Mouse (Mus musculus) midbrain, embryonic 10.5 days (tissue): Measurements from ENCODE around the gene Hnrnpa1. TPM values are rescaled to one million over a fixed set of nuclear protein-coding genes. Genes with fewer than 3 reads are reported as not detected.
A peak's percentile ranks its signal among the peaks of the same experiment; 100 is the strongest.
"Not testable (repeated sequence)": the region's sequence is repeated elsewhere in the genome, so short reads cannot be mapped to it uniquely, and the experiment has no call there.

ENCODE experiments used
- DNase-seq: peaks from one replicate; pipeline ENCODE4 v3.0.0-alpha.2; 2017; ENCODE audit warnings: low spot score
- H3K27ac ChIP-seq: fragments of 300-500 bp; sonication (generic); replicated peaks from 2 replicates; pipeline ENCODE4 v1.5.1; 2016; ENCODE audit warnings: mild to moderate bottlenecking
- H3K27me3 ChIP-seq: fragments of 300-500 bp; sonication (generic); 2 replicates; pipeline ENCODE4 v1.6.1; 2016; ENCODE audit warnings: low read depth, mild to moderate bottlenecking; ENCODE audit not compliant: poor library complexity, severe bottlenecking
- H3K36me3 ChIP-seq: fragments of 300-500 bp; sonication (generic); 2 replicates; pipeline ENCODE4 v1.6.1; 2016; ENCODE audit warnings: mild to moderate bottlenecking, moderate library complexity
- H3K4me1 ChIP-seq: fragments of 300-500 bp; sonication (generic); 2 replicates; pipeline ENCODE4 v1.6.1; 2016
- H3K4me3 ChIP-seq: fragments of 300-500 bp; sonication (generic); 2 replicates; pipeline ENCODE4 v1.5.1; 2016; ENCODE audit warnings: mild to moderate bottlenecking, moderate library complexity
- H3K9me3 ChIP-seq: fragments of 300-500 bp; sonication (generic); replicated peaks from 2 replicates; pipeline ENCODE4 v1.6.1; 2016; ENCODE audit warnings: mild to moderate bottlenecking
- WGBS: fragments of 180-500 bp; shearing (Covaris S2); methylation state at CpG from one replicate; pipeline ENCODE4 v1.1.7; 2016; 5-methylcytosine and 5-hydroxymethylcytosine counted together
- polyA plus RNA-seq: library from polyadenylated mRNA; unstranded; fragments of >200 nt; fragmentation: Nextera tagmentation; extraction: Ambion mirVana; gene quantifications from 2 replicates; pipeline ENCODE4 v1.2.1, GENCODE M21; 2016

Hnrnpa1 gene
- polyA plus RNA-seq, 1 experiment from 2014 or later = 1,692 TPM

DNA sequence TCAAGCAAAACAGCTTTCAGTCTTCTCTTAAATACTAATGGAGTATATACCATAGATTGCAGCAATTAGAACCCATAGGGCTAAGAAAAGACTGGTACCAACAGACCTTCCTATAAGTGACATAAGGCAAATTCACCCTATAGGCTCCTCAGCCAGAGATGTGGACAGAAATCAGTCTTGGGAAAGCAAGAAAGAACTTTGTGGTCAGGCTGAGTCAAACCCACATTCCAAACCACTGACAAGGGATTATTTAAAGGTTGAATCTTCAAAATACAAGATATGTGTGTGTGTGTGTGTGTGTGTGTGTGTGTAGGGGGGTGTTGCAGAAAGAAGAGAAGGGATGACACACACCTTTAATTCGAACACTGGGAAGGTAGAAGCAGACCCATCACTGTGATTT is 18.8 kb upstream of the Hnrnpa1 start:
- no peak overlapping the region for H3K4me3 ChIP-seq

DNA sequence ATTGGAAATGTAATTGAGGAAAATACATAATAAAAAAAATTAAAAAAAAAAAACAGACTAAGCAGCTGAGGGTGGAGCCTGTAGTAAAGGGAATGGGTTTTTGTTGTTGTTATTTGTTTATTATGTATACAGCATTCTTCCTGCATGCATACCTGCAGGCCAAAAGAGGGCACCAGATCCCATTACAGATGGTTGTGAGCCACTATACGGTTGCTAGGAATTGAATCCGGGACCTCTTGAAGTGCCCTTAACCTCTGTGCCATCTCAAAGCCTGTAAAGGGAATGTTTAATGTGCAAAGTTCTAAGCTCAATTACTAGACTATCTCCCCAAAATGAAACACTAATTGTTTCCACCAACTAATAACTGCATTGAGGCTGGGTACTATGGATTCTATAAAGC is 16.1 kb upstream of the Hnrnpa1 start:
- DNase-seq = no peak
- WGBS = 85% methylated on average over 2 of the region's 2 CpGs
- Histone ChIP-seq H3K4me1 (peaks cover 10% of the 10 kb centered on the region; the same call in 1 of the 2 replicates), H3K9me3 (no peaks in the 10 kb centered on the region), H3K27me3 (no peaks in the 10 kb centered on the region), H3K4me3 (no peak overlapping the region), H3K27ac (no peak overlapping the region), H3K36me3 (peaks cover 43% of the 10 kb centered on the region)

More for the DNA sequence above, 18.8 kb upstream of the Hnrnpa1 start:
- no peak for DNase-seq
- H3K9me3 ChIP-seq = no peaks in the 10 kb centered on the region
- H3K27ac ChIP-seq = no peak overlapping the region
- peaks cover 21% of the 10 kb centered on the region for H3K4me1 ChIP-seq
- H3K27me3 ChIP-seq = no peaks in the 10 kb centered on the region
- peaks cover 43% of the 10 kb centered on the region for H3K36me3 ChIP-seq
- 86% methylated on average over 1 of the region's 1 CpGs for WGBS

DNA sequence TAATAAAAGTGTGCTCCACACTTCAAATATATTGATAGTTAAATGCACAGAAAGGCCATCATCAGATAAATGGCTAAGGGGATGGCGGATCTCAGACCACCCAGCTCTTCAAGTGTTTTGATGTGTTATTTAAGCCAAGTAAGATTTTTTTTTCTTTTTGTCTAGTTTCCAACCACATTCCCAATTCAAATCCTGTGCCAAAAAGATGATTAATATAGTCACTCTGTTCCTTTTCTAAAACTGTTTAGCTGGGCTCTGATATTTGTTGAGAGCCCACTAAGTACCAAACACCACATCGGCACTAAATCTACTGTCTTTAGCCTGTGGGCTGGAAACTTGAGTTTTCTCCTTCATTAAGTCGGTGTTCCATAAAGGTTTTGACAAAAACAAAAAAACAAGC is 13.2 kb upstream of the Hnrnpa1 start:
- H3K4me3 ChIP-seq = no peak overlapping the region
- no peaks in the 10 kb centered on the region for H3K9me3 ChIP-seq
- H3K27ac ChIP-seq = no peak overlapping the region
- H3K4me1 ChIP-seq = peaks cover 6% of the 10 kb centered on the region; the same call in 1 of the 2 replicates
- no peak for DNase-seq
- H3K27me3 ChIP-seq = no peaks in the 10 kb centered on the region
- peaks cover 23% of the 10 kb centered on the region for H3K36me3 ChIP-seq
- WGBS = 88% methylated on average over 3 of the region's 3 CpGs

DNA sequence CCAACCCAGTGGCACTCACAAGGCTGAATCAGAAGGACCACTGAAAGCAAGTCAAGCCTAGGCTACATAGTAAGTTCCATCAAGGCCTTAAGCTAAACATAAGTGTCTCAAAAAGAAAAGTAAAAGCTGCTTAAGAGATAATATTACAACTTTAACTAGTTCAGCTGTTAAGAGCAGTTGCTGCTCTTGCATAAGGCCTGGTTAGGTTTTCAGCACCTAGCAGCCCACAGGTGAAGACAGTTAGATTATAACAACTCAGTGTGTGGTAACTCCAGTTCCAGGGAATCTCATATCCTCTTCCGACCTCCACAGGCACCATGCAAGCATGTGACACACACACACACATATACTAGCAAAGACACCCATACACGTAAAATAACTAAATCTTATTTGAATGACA is 12.7 kb upstream of the Hnrnpa1 start:
- no peak for DNase-seq
- Histone ChIP-seq H3K4me1 (peaks cover 6% of the 10 kb centered on the region; the same call in 1 of the 2 replicates), H3K9me3 (no peaks in the 10 kb centered on the region), H3K27me3 (no peaks in the 10 kb centered on the region), H3K27ac (no peak overlapping the region), H3K4me3 (no peak overlapping the region), H3K36me3 (peaks cover 21% of the 10 kb centered on the region)
- WGBS = 87% methylated on average over 2 of the region's 2 CpGs

DNA sequence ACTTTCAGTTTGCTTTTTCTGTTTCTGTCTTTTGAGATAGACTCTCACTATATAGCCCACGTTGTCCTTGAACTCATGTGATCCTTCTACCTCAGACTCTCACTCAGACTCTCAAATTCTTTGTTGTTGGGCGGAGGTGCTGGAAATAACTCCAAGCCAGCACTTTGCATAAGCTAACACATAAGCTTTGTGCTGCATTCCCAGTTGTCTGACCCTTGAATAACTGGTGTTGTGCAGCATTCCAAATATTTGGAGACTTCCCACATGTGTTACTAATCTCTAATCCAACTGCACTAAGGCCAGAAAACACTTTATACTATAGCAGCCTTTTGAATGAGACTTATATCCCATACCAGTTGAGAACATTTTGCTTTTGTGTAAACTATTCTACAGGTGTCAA is 11.3 kb upstream of the Hnrnpa1 start:
- Histone ChIP-seq H3K4me3 (no peak overlapping the region), H3K27ac (no peak overlapping the region), H3K9me3 (no peaks in the 10 kb centered on the region), H3K36me3 (peaks cover 22% of the 10 kb centered on the region), H3K4me1 (peaks cover 6% of the 10 kb centered on the region; the same call in 1 of the 2 replicates), H3K27me3 (no peaks in the 10 kb centered on the region)
- 82% methylated on average over 2 of the region's 2 CpGs for WGBS
- no peak for DNase-seq

DNA sequence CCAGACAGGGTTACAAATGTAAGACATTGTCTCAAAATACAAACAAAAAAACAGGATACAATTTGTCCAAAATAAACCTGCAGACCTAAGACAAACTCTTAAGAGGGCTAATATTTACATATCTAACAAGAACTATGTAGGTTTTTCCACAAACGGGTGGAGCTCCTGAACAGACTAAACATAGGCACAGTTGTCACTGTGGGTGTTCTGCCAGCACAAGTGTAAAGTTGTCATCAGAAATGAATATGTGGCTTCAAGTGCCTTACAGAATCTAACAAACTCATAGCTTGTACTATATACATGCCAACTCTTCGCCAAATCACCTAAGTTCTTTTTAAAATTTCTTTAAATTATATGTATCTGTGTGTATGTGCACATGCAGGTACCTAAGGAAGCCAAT is 7.1 kb upstream of the Hnrnpa1 start:
- Histone ChIP-seq H3K36me3 (peaks cover 53% of the 10 kb centered on the region), H3K27me3 (no peaks in the 10 kb centered on the region), H3K9me3 (peaks cover 11% of the 10 kb centered on the region; the same call in 1 of the 2 replicates), H3K4me3 (no peak overlapping the region), H3K4me1 (peaks cover 12% of the 10 kb centered on the region), H3K27ac (no peak overlapping the region)
- WGBS = 94% methylated on average over 2 of the region's 2 CpGs
- no peak for DNase-seq

DNA sequence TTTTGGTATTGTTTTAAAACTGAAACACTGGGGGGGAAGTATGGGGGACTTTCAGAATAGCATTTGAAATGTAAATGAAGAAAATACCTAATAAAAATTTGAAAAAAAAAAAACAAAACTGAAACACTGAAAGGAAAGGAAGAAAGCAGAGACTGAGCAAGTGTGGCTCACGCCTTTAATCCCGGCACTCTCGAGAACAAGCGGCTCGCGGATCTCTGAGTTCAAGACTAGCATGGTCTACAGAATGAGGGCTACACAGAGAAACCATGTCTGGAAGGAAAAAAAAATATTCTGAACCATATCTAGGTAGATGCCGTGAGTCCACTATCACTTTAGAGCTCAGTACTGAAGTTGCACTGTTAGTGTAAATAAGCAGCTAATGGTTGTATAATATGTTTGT is 2.9 kb upstream of the Hnrnpa1 start:
- H3K27ac ChIP-seq = no peak overlapping the region
- H3K36me3 ChIP-seq = peaks cover 65% of the 10 kb centered on the region
- no peak overlapping the region for H3K4me3 ChIP-seq
- DNase-seq = no peak
- H3K4me1 ChIP-seq = peaks cover 23% of the 10 kb centered on the region
- H3K27me3 ChIP-seq = no peaks in the 10 kb centered on the region
- 97% methylated on average over 7 of the region's 7 CpGs for WGBS
- H3K9me3 ChIP-seq = peaks cover 11% of the 10 kb centered on the region; the same call in 1 of the 2 replicates

DNA sequence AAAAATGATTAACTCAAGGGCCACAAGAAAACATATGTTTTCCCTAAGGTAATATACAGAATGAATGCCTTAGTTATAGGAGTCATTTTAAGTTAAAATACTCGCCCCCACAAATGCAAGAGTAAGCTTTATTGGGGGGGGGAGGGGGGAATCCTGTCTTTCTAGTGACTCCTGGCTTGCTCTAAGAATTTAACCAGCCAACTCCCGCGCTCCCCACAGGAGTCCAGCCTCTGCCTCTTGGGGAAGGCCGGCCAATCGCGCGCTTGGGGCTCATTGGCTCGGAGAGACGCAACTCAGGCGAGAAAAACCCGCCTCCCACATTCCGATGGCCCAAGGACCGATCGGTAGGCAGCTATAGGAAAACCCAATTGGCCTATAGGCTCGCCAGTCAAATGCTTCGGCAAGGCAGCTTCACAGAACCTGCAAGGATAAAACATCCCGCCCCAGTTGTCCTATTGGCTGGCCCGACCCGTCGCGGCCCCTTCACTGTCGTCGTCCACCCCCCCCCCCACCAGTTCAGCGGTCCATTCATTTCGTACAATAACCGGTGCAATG is 1.0 kb upstream of the Hnrnpa1 start:
- Histone ChIP-seq H3K4me3 (peak overlapping the region; percentile 78), H3K36me3 (peaks cover 67% of the 10 kb centered on the region), H3K9me3 (peaks cover 11% of the 10 kb centered on the region; the same call in 1 of the 2 replicates), H3K4me1 (peaks cover 41% of the 10 kb centered on the region), H3K27me3 (no peaks in the 10 kb centered on the region), H3K27ac (peak overlapping the region; percentile 98)
- peak; percentile 96 for DNase-seq
- under 1% methylated on average over 26 of the region's 26 CpGs for WGBS

DNA sequence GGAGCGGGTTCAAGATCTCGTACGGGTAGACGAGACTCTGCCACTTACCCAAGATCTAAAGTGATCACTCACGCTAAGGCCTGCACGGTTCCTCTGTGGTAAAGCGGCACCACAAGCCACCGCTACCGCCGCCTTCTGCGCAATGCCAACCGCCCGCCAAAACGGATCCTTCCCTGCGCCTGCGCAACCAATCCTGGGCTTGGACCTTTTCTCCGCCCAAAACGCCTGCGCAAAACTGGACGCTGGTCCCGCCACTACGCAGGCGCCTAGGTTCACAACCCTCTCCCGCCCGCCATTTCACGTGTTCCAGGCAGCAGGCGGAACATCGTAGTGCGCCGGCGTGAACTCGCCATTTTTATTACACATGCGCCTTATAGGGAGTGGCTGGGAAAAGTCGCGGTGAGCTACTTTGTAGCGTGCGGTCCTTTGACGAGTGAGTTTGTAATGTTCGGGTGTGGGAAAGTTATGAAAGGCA is 510 bp upstream of the Hnrnpa1 start, which contains the start of gene Cbx5:
Cbx5 (minus strand) TSS at position 132 of the 475 bp plus-strand sequence.
- no peaks in the 10 kb centered on the region for H3K27me3 ChIP-seq
- under 1% methylated on average over 39 of the region's 39 CpGs for WGBS
- peaks cover 41% of the 10 kb centered on the region for H3K4me1 ChIP-seq
- peaks cover 7% of the 10 kb centered on the region; the same call in 1 of the 2 replicates for H3K9me3 ChIP-seq
- peak within 1 kb of the TSS; percentile 98 for H3K27ac ChIP-seq
- H3K4me3 ChIP-seq = peak within 1 kb of the TSS; percentile 78
- H3K36me3 ChIP-seq = peaks cover 62% of the 10 kb centered on the region
- DNase-seq = peak; percentile 97

DNA sequence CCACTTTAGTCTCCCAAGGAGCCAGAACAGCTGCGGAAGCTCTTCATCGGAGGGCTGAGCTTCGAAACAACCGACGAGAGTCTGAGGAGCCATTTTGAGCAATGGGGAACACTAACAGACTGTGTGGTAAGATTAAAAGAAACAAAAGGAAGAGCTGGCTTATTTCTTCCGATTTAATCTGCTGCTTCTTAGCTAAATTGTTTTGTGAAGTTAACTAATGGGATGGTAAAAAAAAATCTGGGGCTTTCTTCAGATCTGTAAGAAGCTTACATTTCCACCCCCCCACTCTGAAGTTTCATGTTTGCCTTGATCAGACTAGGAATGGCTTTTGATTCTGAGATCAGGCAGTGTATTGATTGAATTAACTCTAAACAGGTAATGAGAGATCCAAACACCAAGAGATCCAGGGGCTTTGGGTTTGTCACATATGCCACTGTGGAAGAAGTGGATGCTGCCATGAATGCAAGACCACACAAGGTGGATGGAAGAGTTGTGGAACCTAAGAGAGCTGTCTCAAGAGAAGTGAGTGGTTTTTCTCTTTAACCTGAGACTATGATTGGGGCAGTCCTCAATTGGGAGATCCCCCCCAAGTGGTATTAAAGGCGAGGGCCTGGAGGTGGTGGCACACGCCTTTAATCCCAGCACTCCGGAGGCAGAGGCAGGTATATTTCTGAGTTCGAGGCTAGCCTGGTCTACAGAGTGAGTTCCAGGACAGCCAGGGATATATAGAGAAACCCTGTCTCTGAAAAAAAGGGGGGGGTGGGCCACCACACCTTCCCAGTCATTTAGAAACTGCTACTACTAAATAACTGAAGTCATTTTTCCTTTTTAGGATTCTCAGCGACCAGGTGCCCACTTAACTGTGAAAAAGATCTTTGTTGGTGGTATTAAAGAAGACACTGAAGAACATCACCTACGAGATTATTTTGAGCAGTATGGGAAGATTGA is 1.1 kb downstream of the Hnrnpa1 start:
- peak overlapping the region; percentile 78 for H3K4me3 ChIP-seq
- WGBS = 17% methylated on average over 12 of the region's 12 CpGs
- H3K9me3 ChIP-seq, H3K27me3 ChIP-seq, DNase-seq: not testable (repeated sequence)
- H3K27ac ChIP-seq = peak overlapping the region; percentile 98
- H3K4me1 ChIP-seq = peaks cover 49% of the 10 kb centered on the region
- peaks cover 62% of the 10 kb centered on the region for H3K36me3 ChIP-seq

DNA sequence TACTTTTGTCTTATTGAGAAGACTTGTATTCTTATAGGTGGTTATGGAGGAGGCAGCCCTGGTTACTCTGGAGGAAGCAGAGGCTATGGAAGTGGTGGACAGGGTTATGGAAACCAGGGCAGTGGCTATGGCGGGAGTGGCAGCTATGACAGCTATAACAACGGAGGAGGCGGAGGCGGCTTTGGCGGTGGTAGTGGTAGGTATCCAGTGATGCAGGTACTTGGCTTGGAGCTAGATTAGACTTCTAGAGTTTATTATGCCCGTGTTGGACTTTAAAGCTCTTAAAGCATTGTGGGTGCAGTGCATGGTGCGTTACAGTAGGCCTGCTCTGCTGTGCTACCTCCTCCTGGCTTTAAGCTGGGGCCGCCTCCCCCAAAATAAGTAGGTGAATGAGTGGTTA is 2.7 kb downstream of the Hnrnpa1 start:
- peak overlapping the region; percentile 78 for H3K4me3 ChIP-seq
- H3K4me1 ChIP-seq = peaks cover 45% of the 10 kb centered on the region
- no peak for DNase-seq
- H3K27ac ChIP-seq = no peak overlapping the region
- H3K27me3 ChIP-seq = no peaks in the 10 kb centered on the region
- peaks cover 65% of the 10 kb centered on the region for H3K36me3 ChIP-seq
- 80% methylated on average over 8 of the region's 8 CpGs for WGBS
- no peaks in the 10 kb centered on the region for H3K9me3 ChIP-seq

DNA sequence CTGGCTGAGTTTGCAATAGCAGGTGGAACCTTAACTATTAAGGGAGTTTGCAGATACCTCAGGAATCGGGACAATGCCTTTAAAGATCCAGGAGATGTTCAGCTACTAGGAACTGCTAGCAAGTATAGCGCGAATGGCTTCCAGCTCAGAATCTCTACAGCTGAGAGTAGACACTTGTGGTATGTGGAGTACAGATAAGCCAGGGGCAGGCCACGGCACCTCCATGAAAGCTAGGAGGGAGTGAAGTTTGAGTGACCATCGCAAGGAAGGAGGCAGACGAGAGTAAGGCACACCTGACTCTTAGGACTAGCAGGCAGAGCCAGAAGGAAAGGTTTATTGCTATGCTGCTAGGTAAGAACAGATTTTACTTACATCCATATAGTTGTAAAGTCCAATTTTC is 5.4 kb downstream of the Hnrnpa1 start:
- 87% methylated on average over 6 of the region's 6 CpGs for WGBS
- Histone ChIP-seq H3K27me3 (no peaks in the 10 kb centered on the region), H3K4me3 (0 out of 2 replicates have a peak overlapping the region, but pooled peaks have one; percentile 14), H3K36me3 (peaks cover 80% of the 10 kb centered on the region), H3K27ac (no peak overlapping the region), H3K9me3 (no peaks in the 10 kb centered on the region), H3K4me1 (peaks cover 40% of the 10 kb centered on the region)
- DNase-seq = no peak
